Mouse (Mus musculus) adrenal gland (tissue): ENCODE measurements around the gene Acsm1.

ENCODE experiments used
- intact Hi-C: fragments of 180-260 bp; cut with DNase I; formaldehyde crosslinking; loops from one replicate; pipeline ENCODE4 v1.15.1; 2025

The Acsm1 gene

GRCm38 (mm10) chr7:119670395-119670794, 63.6 kb downstream of the Acsm1 start:
- intact Hi-C loops: loop anchor here (10.0 kb wide), 1 partner anchor 156 kb away; the partner anchor contains the start of gene Acsm5

- intact Hi-C loops: loop anchor here (10.0 kb wide), 1 partner anchor 156 kb away; the partner anchor contains the start of gene Acsm5
Observed at GRCm38 (mm10) chr7:119670925-119671324, 64.1 kb downstream of the Acsm1 start.

- intact Hi-C loops: loop anchor here (10.0 kb wide), 1 partner anchor 159 kb away; the partner anchor contains the start of gene Acsm5
Observed at GRCm38 (mm10) chr7:119673465-119673864, 66.6 kb downstream of the Acsm1 start.

- intact Hi-C loops: loop anchor here (10.0 kb wide), 1 partner anchor 405 kb away; no protein-coding TSS in a partner anchor
Observed at GRCm38 (mm10) chr7:119680107-119680506, 73.3 kb downstream of the Acsm1 start.

GRCm38 (mm10) chr7:119682699-119683098, 75.9 kb downstream of the Acsm1 start:
- intact Hi-C loops: loop anchor here (10.0 kb wide), 1 partner anchor 402 kb away; no protein-coding TSS in a partner anchor

- intact Hi-C loops: loop anchor here (10.0 kb wide), 1 partner anchor 395 kb away; no protein-coding TSS in a partner anchor
Observed at GRCm38 (mm10) chr7:119689726-119690125, 82.9 kb downstream of the Acsm1 start, which contains the start of gene Acsm4. Acsm4 (plus strand) TSS chr7:119690026.

GRCm38 (mm10) chr7:119692302-119692701, 85.5 kb downstream of the Acsm1 start:
- intact Hi-C loops: no loop called here

GRCm38 (mm10) chr7:119694926-119695325, 88.1 kb downstream of the Acsm1 start:
- intact Hi-C loops: no loop called here
